Mouse (Mus musculus): ENCODE measurements around the gene Ccdc34.

- no peak for TF ChIP-seq CTCF (IDR thresholded peaks at IDR 0.05; ENCODE audit: low read depth, low read length)
- no peak for TF ChIP-seq POLR2A (IDR thresholded peaks at IDR 0.05; ENCODE audit: insufficient read depth, low read length)
- TF ChIP-seq EP300 (IDR thresholded peaks at IDR 0.05; ENCODE audit: insufficient read depth, low read depth, low read length) = no peak
Measured at GRCm38 (mm10) chr2:110202716-110203497, 185.3 kb downstream of the Ccdc34 start.

All from ES-Bruce4 (cell line).